Mouse (Mus musculus) liver, embryonic 14.5 days (tissue): ENCODE measurements around the gene Mlph.

Source experiments
- CTCF ChIP-seq: IDR thresholded peaks from 2 replicates; pipeline ENCODE4 v1.5.1; 2016; ENCODE audit warnings: antibody characterized with exemption, low read depth, control low read depth
- EP300 ChIP-seq: IDR thresholded peaks from 2 replicates; pipeline ENCODE4 v1.6.1; 2016; ENCODE audit warnings: antibody characterized with exemption, low read depth

- TF ChIP-seq CTCF (no peak), EP300 (no peak)
These were observed 39.5 kb upstream of the Mlph start for GRCm38 (mm10) chr1:90875371-90875770.
